17 mouse cellular contexts compared by ENCODE assay signal in the genomic region with DNA sequence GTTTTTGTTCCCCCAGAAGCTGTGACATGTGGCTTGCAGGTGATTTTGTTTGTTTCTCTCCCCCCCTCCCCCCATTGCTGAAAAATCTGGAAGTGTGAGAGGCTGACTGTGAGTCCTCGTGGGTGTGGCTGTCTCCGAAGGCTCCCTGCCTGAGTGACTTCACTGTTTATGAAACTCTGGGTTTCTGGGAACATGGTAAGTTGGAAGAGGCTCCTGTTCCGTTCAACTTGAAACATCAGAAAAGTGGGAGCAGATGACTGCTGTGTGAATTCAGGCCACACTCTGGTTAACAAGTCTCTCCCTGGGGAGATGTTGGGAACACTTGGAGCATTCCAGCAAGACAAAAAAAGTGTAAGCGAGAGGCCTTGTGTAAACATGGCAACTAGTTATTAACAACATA. TPM values are rescaled to one million over a fixed set of nuclear protein-coding genes. Genes with fewer than 3 reads are reported as not detected.
DNase-seq lines count a peak whose midpoint lies in the region; ATAC-seq lines count a peak whose summit lies in the region.
"Had no signal": no experiment of that assay in that cellular context is flagged by ENCODE, and none has a peak within 500 bp of the region (broad histone marks: within the 10 kb centered on the region; RNA-seq: fewer than 3 reads in every experiment).

No protein-coding gene starts in this region.

- no peak for ATAC-seq in embryonic facial prominence, embryonic 14.5 days (ENCODE audit: low read depth)
- ATAC-seq in heart, embryonic 11.5 days (replicated peaks; ENCODE audit: insufficient number of reproducible peaks, low FRiP score, low TSS enrichment) = no peak
- ATAC-seq: forebrain, embryonic 14.5 days; inflammation-experienced regulatory T-cells, adult 6 months had no signal

- H3K36me3 ChIP-seq in embryonic facial prominence, embryonic 14.5 days (ENCODE audit: control insufficient read depth, insufficient read depth, low read length) = no peaks in the 10 kb centered on the region
- H3K36me3 ChIP-seq in embryonic facial prominence, embryonic 10.5 days (replicated peaks) = no peaks in the 10 kb centered on the region
- H3K36me3 ChIP-seq in heart, embryonic 11.5 days (ENCODE audit: control insufficient read depth, insufficient read depth, low read length) = no peaks in the 10 kb centered on the region
- H3K36me3 ChIP-seq: heart, embryonic 15.5 days had no signal

- peak; percentile 30 for DNase-seq in embryonic facial prominence, embryonic 14.5 days (ENCODE audit: low spot score)
- DNase-seq in embryonic facial prominence, embryonic 10.5 days (ENCODE audit: low spot score) = no peak
- DNase-seq in heart, adult 9 months (ENCODE audit: low spot score in 2 of 2) = peak; percentile 70 to 75
- DNase-seq in lung, postnatal 14 days = peak; percentile 34
- no peak for DNase-seq in spleen, adult 18-20 months
- no peak for DNase-seq in right cerebral cortex, postnatal 4 days
- DNase-seq: cerebellum, adult 8-10 months had no signal

- H3K4me2 ChIP-seq in embryonic facial prominence, embryonic 14.5 days (ENCODE audit: low read depth, low read length) = no peak overlapping the region
- H3K4me2 ChIP-seq in heart, embryonic 11.5 days = no peak overlapping the region
- H3K4me2 ChIP-seq: heart, embryonic 15.5 days; hindbrain, embryonic 12.5 days; lung, embryonic 14.5 days had no signal

- H3K4me3 ChIP-seq in embryonic facial prominence, embryonic 14.5 days (ENCODE audit: low read depth, low read length) = no peak overlapping the region
- no peak overlapping the region for H3K4me3 ChIP-seq in embryonic facial prominence, embryonic 10.5 days
- H3K4me3 ChIP-seq in heart, embryonic 11.5 days (ENCODE audit: low read depth, low read length) = no peak overlapping the region
- no peak overlapping the region for H3K4me3 ChIP-seq in brown adipose tissue, adult 24 weeks (ENCODE audit: insufficient read depth, low read depth, low read length)
- H3K4me3 ChIP-seq: heart, embryonic 15.5 days; hindbrain, embryonic 12.5 days had no signal

- H3K27me3 ChIP-seq in embryonic facial prominence, embryonic 14.5 days (replicated peaks; ENCODE audit: control insufficient read depth, insufficient read depth, low read length) = no peaks in the 10 kb centered on the region
- H3K27me3 ChIP-seq in embryonic facial prominence, embryonic 10.5 days (replicated peaks; ENCODE audit: low read depth, poor library complexity, severe bottlenecking) = no peaks in the 10 kb centered on the region
- no peaks in the 10 kb centered on the region for H3K27me3 ChIP-seq in heart, embryonic 11.5 days (ENCODE audit: control insufficient read depth, insufficient read depth, low read length)
- H3K27me3 ChIP-seq: heart, embryonic 15.5 days; hindbrain, embryonic 12.5 days had no signal

- WGBS in embryonic facial prominence, embryonic 14.5 days = 30% methylated on average over 4 of the region's 4 CpGs
- 67% methylated on average over 4 of the region's 4 CpGs for WGBS in embryonic facial prominence, embryonic 10.5 days
- 53% methylated on average over 4 of the region's 4 CpGs for WGBS in heart, embryonic 11.5 days (ENCODE audit: insufficient replicate concordance)

- H3K9me3 ChIP-seq in embryonic facial prominence, embryonic 14.5 days (ENCODE audit: control insufficient read depth, low read length) = no peaks in the 10 kb centered on the region
- H3K9me3 ChIP-seq in embryonic facial prominence, embryonic 10.5 days = no peaks in the 10 kb centered on the region
- H3K9me3 ChIP-seq in heart, embryonic 11.5 days (replicated peaks; ENCODE audit: control insufficient read depth, low read length) = no peaks in the 10 kb centered on the region
- H3K9me3 ChIP-seq: heart, embryonic 15.5 days; hindbrain, embryonic 12.5 days had no signal

- H3K9ac ChIP-seq in embryonic facial prominence, embryonic 14.5 days (ENCODE audit: low read depth, low read length) = no peak overlapping the region
- no peak overlapping the region for H3K9ac ChIP-seq in heart, embryonic 11.5 days (ENCODE audit: low read depth, low read length)
- H3K9ac ChIP-seq: heart, embryonic 15.5 days; hindbrain, embryonic 12.5 days; lung, embryonic 14.5 days had no signal

- peaks cover 4% of the 10 kb centered on the region; the same call in 1 of the 2 replicates for H3K4me1 ChIP-seq in embryonic facial prominence, embryonic 14.5 days (ENCODE audit: control insufficient read depth, insufficient read depth, low read length)
- H3K4me1 ChIP-seq in embryonic facial prominence, embryonic 10.5 days = peaks cover 22% of the 10 kb centered on the region
- H3K4me1 ChIP-seq in heart, embryonic 11.5 days (ENCODE audit: control insufficient read depth, insufficient read depth, low read length) = no peaks in the 10 kb centered on the region
- H3K4me1 ChIP-seq in brown adipose tissue, adult 24 weeks (ENCODE audit: control insufficient read depth, insufficient read depth, insufficient read length, low read length) = peaks cover 12% of the 10 kb centered on the region
- H3K4me1 ChIP-seq: heart, embryonic 15.5 days; hindbrain, embryonic 12.5 days had no signal

- no peak overlapping the region for H3K27ac ChIP-seq in embryonic facial prominence, embryonic 14.5 days (replicated peaks; ENCODE audit: low read depth, low read length)
- H3K27ac ChIP-seq in embryonic facial prominence, embryonic 10.5 days (replicated peaks) = no peak overlapping the region
- no peak overlapping the region for H3K27ac ChIP-seq in heart, embryonic 11.5 days (ENCODE audit: low read depth, low read length)
- peak overlapping the region; percentile 49; the same call in 1 of the 2 replicates for H3K27ac ChIP-seq in brown adipose tissue, adult 24 weeks (replicated peaks; ENCODE audit: low read depth, low read length)
- H3K27ac ChIP-seq: heart, embryonic 15.5 days; hindbrain, embryonic 12.5 days had no signal

RNA-seq across cellular contexts. Expression of a gene that starts 7.7 kb away (rescaled TPM):
- polyA plus RNA-seq in embryonic facial prominence, embryonic 14.5 days (2014; fragmentation: Nextera tagmentation; extraction: Ambion mirVana) = 6.7 and 6.8 TPM in 2 replicates
- 17.7 and 18.9 TPM in 2 replicates for polyA plus RNA-seq in embryonic facial prominence, embryonic 10.5 days (2016; fragmentation: Nextera tagmentation; extraction: Ambion mirVana)
- polyA plus RNA-seq in heart, embryonic 11.5 days (2014; fragmentation: Nextera tagmentation; extraction: Ambion mirVana) = 6.6 and 9.6 TPM in 2 replicates
- polyA plus RNA-seq in brown adipose tissue, adult 24 weeks (2012; ENCODE audit: insufficient read depth, insufficient read length, missing spikeins) = 9.1 and 22.4 TPM in 2 replicates

RNA-seq across cellular contexts. Expression of a gene that starts 9.4 kb away (rescaled TPM):
- polyA plus RNA-seq in embryonic facial prominence, embryonic 14.5 days (2014; fragmentation: Nextera tagmentation; extraction: Ambion mirVana) = 22.8 TPM in 2 replicates
- 22.7 and 24.1 TPM in 2 replicates for polyA plus RNA-seq in embryonic facial prominence, embryonic 10.5 days (2016; fragmentation: Nextera tagmentation; extraction: Ambion mirVana)
- 19.8 and 24.1 TPM in 2 replicates for polyA plus RNA-seq in heart, embryonic 11.5 days (2014; fragmentation: Nextera tagmentation; extraction: Ambion mirVana)
- polyA plus RNA-seq in brown adipose tissue, adult 24 weeks (2012; ENCODE audit: insufficient read depth, insufficient read length, missing spikeins) = 3.1 and 4.0 TPM in 2 replicates

RNA-seq across cellular contexts. Expression of a gene that starts 25.7 kb away (rescaled TPM):
- 21.9 and 29.1 TPM in 2 replicates for polyA plus RNA-seq in embryonic facial prominence, embryonic 14.5 days (2014; fragmentation: Nextera tagmentation; extraction: Ambion mirVana)
- 2.5 and 3.0 TPM in 2 replicates for polyA plus RNA-seq in embryonic facial prominence, embryonic 10.5 days (2016; fragmentation: Nextera tagmentation; extraction: Ambion mirVana)
- 16.4 and 18.3 TPM in 2 replicates for polyA plus RNA-seq in heart, embryonic 11.5 days (2014; fragmentation: Nextera tagmentation; extraction: Ambion mirVana)
- polyA plus RNA-seq in brown adipose tissue, adult 24 weeks (2012; ENCODE audit: insufficient read depth, insufficient read length, missing spikeins) = 260 and 356 TPM in 2 replicates

RNA-seq across cellular contexts. Expression of a gene that starts 42.6 kb away (rescaled TPM):
- not detected in 2 replicates for polyA plus RNA-seq in embryonic facial prominence, embryonic 14.5 days (2014; fragmentation: Nextera tagmentation; extraction: Ambion mirVana)
- not detected in 2 replicates for polyA plus RNA-seq in embryonic facial prominence, embryonic 10.5 days (2016; fragmentation: Nextera tagmentation; extraction: Ambion mirVana)
- 0.77 and 1.3 TPM in 2 replicates for polyA plus RNA-seq in heart, embryonic 11.5 days (2014; fragmentation: Nextera tagmentation; extraction: Ambion mirVana)
- polyA plus RNA-seq in brown adipose tissue, adult 24 weeks (2012; ENCODE audit: insufficient read depth, insufficient read length, missing spikeins) = not detected in 2 replicates
- polyA plus RNA-seq: forebrain, embryonic 14.5 days; heart, embryonic 15.5 days; hindbrain, embryonic 12.5 days; inflammation-experienced regulatory T-cells, adult 6 months; kidney, embryonic 14.5 days; large intestine, adult 2 months; lung, embryonic 14.5 days; neural tube, embryonic 14.5 days had no signal

RNA-seq across cellular contexts. Expression of a gene that starts 46.8 kb away (rescaled TPM):
- 23.1 and 23.4 TPM in 2 replicates for polyA plus RNA-seq in embryonic facial prominence, embryonic 14.5 days (2014; fragmentation: Nextera tagmentation; extraction: Ambion mirVana)
- 50.7 and 56.2 TPM in 2 replicates for polyA plus RNA-seq in embryonic facial prominence, embryonic 10.5 days (2016; fragmentation: Nextera tagmentation; extraction: Ambion mirVana)
- 22.0 and 26.5 TPM in 2 replicates for polyA plus RNA-seq in heart, embryonic 11.5 days (2014; fragmentation: Nextera tagmentation; extraction: Ambion mirVana)
- 14.1 and 17.4 TPM in 2 replicates for polyA plus RNA-seq in brown adipose tissue, adult 24 weeks (2012; ENCODE audit: insufficient read depth, insufficient read length, missing spikeins)

Comparison
In these comparisons a context has a peak if more than half of its experiments do, and no peak if none do; other contexts are left out.
1. DNase-seq: peak in embryonic facial prominence, embryonic 14.5 days (single experiment), heart, adult 9 months (2 of 2) and lung, postnatal 14 days (single experiment); none in embryonic facial prominence, embryonic 10.5 days (single experiment), spleen, adult 18-20 months (0 of 2) and right cerebral cortex, postnatal 4 days (single experiment).